Mouse (Mus musculus): ENCODE results near the gene Vps53. TPM values are rescaled to one million over a fixed set of nuclear protein-coding genes. Genes with fewer than 3 reads are reported as not detected.

Vps53 gene
- total and polyA plus RNA-seq, 2 experiments, result 18.9 to 22.4 TPM

- Histone ChIP-seq H3K9ac (ENCODE audit: low read depth, low read length) (no peak overlapping the region), H3K36me3 (ENCODE audit: control insufficient read depth, insufficient read depth, low read length) (no peaks in the 10 kb centered on the region), H3K27me3 (ENCODE audit: control insufficient read depth, insufficient read depth, low read length) (no peaks in the 10 kb centered on the region), H3K27ac (replicated peaks; ENCODE audit: insufficient read depth, low read depth, low read length) (no peak overlapping the region), H3K4me1 (ENCODE audit: control insufficient read depth, insufficient read depth, low read length) (peaks cover 2% of the 10 kb centered on the region; the same call in 1 of the 2 replicates), H3K4me3 (ENCODE audit: insufficient read depth, low read depth, low read length) (no peak overlapping the region), H3K79me2 (ENCODE audit: control insufficient read depth, insufficient read depth, low read length) (no peaks in the 10 kb centered on the region)
- no peak for DNase-seq (ENCODE audit: extremely low read depth, low read depth, low spot score)
- TF ChIP-seq CTCF (IDR thresholded peaks at IDR 0.05; ENCODE audit: low read depth, low read length), result no peak
- no peak for TF ChIP-seq POLR2A (IDR thresholded peaks at IDR 0.05; ENCODE audit: extremely low read depth, insufficient read depth, low read length)
- 35% methylated on average over 13 of the region's 14 CpGs for WGBS
Observed at GRCm38 (mm10) chr11:76026527-76027138, 152.8 kb downstream of the Vps53 start.

GRCm38 (mm10) chr11:76025080-76025583 lies 154.3 kb downstream of the Vps53 start:
- no peak overlapping the region for H3K9ac ChIP-seq (ENCODE audit: low read depth, low read length)
- no peak for DNase-seq (ENCODE audit: extremely low read depth, low read depth, low spot score)

GRCm38 (mm10) chr11:76020916-76021315 lies 158.5 kb downstream of the Vps53 start:
- no peak overlapping the region for H3K9ac ChIP-seq (ENCODE audit: low read depth, low read length)
- no peak overlapping the region for H3K4me3 ChIP-seq (ENCODE audit: insufficient read depth, low read depth, low read length)
- no peak for TF ChIP-seq POLR2A (IDR thresholded peaks at IDR 0.05; ENCODE audit: extremely low read depth, insufficient read depth, low read length)
- no peak for TF ChIP-seq CTCF (IDR thresholded peaks at IDR 0.05; ENCODE audit: low read depth, low read length)
- H3K79me2 ChIP-seq (ENCODE audit: control insufficient read depth, insufficient read depth, low read length), result no peaks in the 10 kb centered on the region
- WGBS, result 79% methylated on average over 9 of the region's 9 CpGs
- no peak for DNase-seq (ENCODE audit: extremely low read depth, low read depth, low spot score)
- no peaks in the 10 kb centered on the region for H3K27me3 ChIP-seq (ENCODE audit: control insufficient read depth, insufficient read depth, low read length)
- no peaks in the 10 kb centered on the region for H3K36me3 ChIP-seq (ENCODE audit: control insufficient read depth, insufficient read depth, low read length)
- no peaks in the 10 kb centered on the region for H3K4me1 ChIP-seq (ENCODE audit: control insufficient read depth, insufficient read depth, low read length)
- no peak overlapping the region for H3K27ac ChIP-seq (replicated peaks; ENCODE audit: insufficient read depth, low read depth, low read length)

More at GRCm38 (mm10) chr11:76025080-76025583, 154.3 kb downstream of the Vps53 start:
- no peaks in the 10 kb centered on the region for H3K36me3 ChIP-seq (ENCODE audit: control insufficient read depth, insufficient read depth, low read length)
- no peak for TF ChIP-seq POLR2A (IDR thresholded peaks at IDR 0.05; ENCODE audit: extremely low read depth, insufficient read depth, low read length)
- TF ChIP-seq CTCF (IDR thresholded peaks at IDR 0.05; ENCODE audit: low read depth, low read length), result no peak
- no peaks in the 10 kb centered on the region for H3K79me2 ChIP-seq (ENCODE audit: control insufficient read depth, insufficient read depth, low read length)
- H3K27me3 ChIP-seq (ENCODE audit: control insufficient read depth, insufficient read depth, low read length), result no peaks in the 10 kb centered on the region
- H3K27ac ChIP-seq (replicated peaks; ENCODE audit: insufficient read depth, low read depth, low read length), result no peak overlapping the region
- no peak overlapping the region for H3K4me3 ChIP-seq (ENCODE audit: insufficient read depth, low read depth, low read length)
- WGBS, result 80% methylated on average over 7 of the region's 7 CpGs
- H3K4me1 ChIP-seq (ENCODE audit: control insufficient read depth, insufficient read depth, low read length), result peaks cover 2% of the 10 kb centered on the region; the same call in 1 of the 2 replicates

- TF ChIP-seq CTCF (IDR thresholded peaks at IDR 0.05; ENCODE audit: low read depth, low read length) (no peak), POLR2A (IDR thresholded peaks at IDR 0.05; ENCODE audit: extremely low read depth, insufficient read depth, low read length) (no peak)
- H3K36me3 ChIP-seq (ENCODE audit: control insufficient read depth, insufficient read depth, low read length), result no peaks in the 10 kb centered on the region
- no peaks in the 10 kb centered on the region for H3K79me2 ChIP-seq (ENCODE audit: control insufficient read depth, insufficient read depth, low read length)
- no peaks in the 10 kb centered on the region for H3K4me1 ChIP-seq (ENCODE audit: control insufficient read depth, insufficient read depth, low read length)
- H3K9ac ChIP-seq (ENCODE audit: low read depth, low read length), result no peak overlapping the region
- H3K27me3 ChIP-seq (ENCODE audit: control insufficient read depth, insufficient read depth, low read length), result no peaks in the 10 kb centered on the region
- no peak for DNase-seq (ENCODE audit: extremely low read depth, low read depth, low spot score)
- no peak overlapping the region for H3K4me3 ChIP-seq (ENCODE audit: insufficient read depth, low read depth, low read length)
- no peak overlapping the region for H3K27ac ChIP-seq (replicated peaks; ENCODE audit: insufficient read depth, low read depth, low read length)
- WGBS, result 86% methylated on average over 4 of the region's 4 CpGs
Observed at GRCm38 (mm10) chr11:76019879-76020278, 159.6 kb downstream of the Vps53 start.

- no peak for DNase-seq (ENCODE audit: extremely low read depth, low read depth, low spot score)
- WGBS, result 89% methylated on average over 4 of the region's 4 CpGs
- TF ChIP-seq CTCF (IDR thresholded peaks at IDR 0.05; ENCODE audit: low read depth, low read length) (no peak), POLR2A (IDR thresholded peaks at IDR 0.05; ENCODE audit: extremely low read depth, insufficient read depth, low read length) (no peak)
- Histone ChIP-seq H3K27ac (replicated peaks; ENCODE audit: insufficient read depth, low read depth, low read length) (no peak overlapping the region), H3K79me2 (ENCODE audit: control insufficient read depth, insufficient read depth, low read length) (no peaks in the 10 kb centered on the region), H3K4me1 (ENCODE audit: control insufficient read depth, insufficient read depth, low read length) (no peaks in the 10 kb centered on the region), H3K27me3 (ENCODE audit: control insufficient read depth, insufficient read depth, low read length) (no peaks in the 10 kb centered on the region), H3K4me3 (ENCODE audit: insufficient read depth, low read depth, low read length) (no peak overlapping the region), H3K9ac (ENCODE audit: low read depth, low read length) (no peak overlapping the region), H3K36me3 (ENCODE audit: control insufficient read depth, insufficient read depth, low read length) (no peaks in the 10 kb centered on the region)
Observed at GRCm38 (mm10) chr11:76015814-76016213, 163.6 kb downstream of the Vps53 start.

GRCm38 (mm10) chr11:76015251-76015650 lies 164.2 kb downstream of the Vps53 start:
- H3K36me3 ChIP-seq (ENCODE audit: control insufficient read depth, insufficient read depth, low read length), result no peaks in the 10 kb centered on the region
- no peak overlapping the region for H3K4me3 ChIP-seq (ENCODE audit: insufficient read depth, low read depth, low read length)
- no peak overlapping the region for H3K27ac ChIP-seq (replicated peaks; ENCODE audit: insufficient read depth, low read depth, low read length)

More at GRCm38 (mm10) chr11:76015251-76015650, 164.2 kb downstream of the Vps53 start:
- Histone ChIP-seq H3K79me2 (ENCODE audit: control insufficient read depth, insufficient read depth, low read length) (no peaks in the 10 kb centered on the region), H3K4me1 (ENCODE audit: control insufficient read depth, insufficient read depth, low read length) (no peaks in the 10 kb centered on the region), H3K27me3 (ENCODE audit: control insufficient read depth, insufficient read depth, low read length) (no peaks in the 10 kb centered on the region), H3K9ac (ENCODE audit: low read depth, low read length) (no peak overlapping the region)
- DNase-seq (ENCODE audit: extremely low read depth, low read depth, low spot score), result no peak
- WGBS, result 85% methylated on average over 6 of the region's 6 CpGs
- TF ChIP-seq POLR2A (IDR thresholded peaks at IDR 0.05; ENCODE audit: extremely low read depth, insufficient read depth, low read length), result no peak
- no peak for TF ChIP-seq CTCF (IDR thresholded peaks at IDR 0.05; ENCODE audit: low read depth, low read length)
